8 mouse cellular contexts compared by ENCODE assay signal in the genomic region with DNA sequence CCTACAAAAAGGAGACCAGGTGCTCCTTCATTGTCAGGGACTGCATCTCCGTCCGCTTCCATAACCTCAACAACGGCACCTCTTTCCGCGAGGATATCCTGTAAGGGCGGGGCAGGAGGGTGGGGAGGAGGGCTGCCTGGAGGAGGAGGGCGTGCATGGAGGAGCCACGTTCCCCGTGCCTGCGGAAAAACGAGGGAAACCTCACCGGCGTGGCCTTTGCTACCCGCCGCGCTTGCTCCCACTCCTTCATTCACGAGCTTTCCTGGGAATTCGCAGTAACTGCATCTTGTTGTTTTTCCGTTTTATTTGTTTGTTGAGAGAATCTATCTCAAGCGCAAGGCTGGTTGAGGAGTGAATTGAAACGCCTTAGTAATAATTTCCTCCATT. TPM values are rescaled to one million over a fixed set of nuclear protein-coding genes. Genes with fewer than 3 reads are reported as not detected.
DNase-seq lines count a peak whose midpoint lies in the region; ATAC-seq and TF ChIP-seq lines count a peak whose summit lies in the region.

No protein-coding gene starts in this region.

- 1% methylated on average over 21 of the region's 21 CpGs for WGBS in kidney, embryonic 16.5 days
- 2% methylated on average over 21 of the region's 21 CpGs for WGBS in embryonic facial prominence, embryonic 10.5 days
- under 1% methylated on average over 21 of the region's 21 CpGs for WGBS in intestine, embryonic 15.5 days
- under 1% methylated on average over 21 of the region's 21 CpGs for WGBS in midbrain, postnatal 0 days

- H3K4me2 ChIP-seq in kidney, embryonic 16.5 days (replicated peaks; ENCODE audit: low read depth, low read length): peak overlapping the region; percentile 86
- H3K4me2 ChIP-seq in intestine, embryonic 15.5 days (replicated peaks): peak overlapping the region; percentile 65
- peak overlapping the region; percentile 81 for H3K4me2 ChIP-seq in midbrain, postnatal 0 days (ENCODE audit: low read depth, low read length, poor library complexity, severe bottlenecking)

- peak; percentile 55 for ATAC-seq in kidney, embryonic 16.5 days (ENCODE audit: low FRiP score, low TSS enrichment)
- ATAC-seq in intestine, embryonic 15.5 days: peak; percentile 76
- peak; percentile 57 for ATAC-seq in midbrain, postnatal 0 days (ENCODE audit: low FRiP score)

- no peak for TF ChIP-seq CTCF in midbrain, postnatal 0 days (IDR thresholded peaks at IDR 0.05)

- no peaks in the 10 kb centered on the region for H3K27me3 ChIP-seq in kidney, embryonic 16.5 days (ENCODE audit: insufficient read depth, low read length)
- no peaks in the 10 kb centered on the region for H3K27me3 ChIP-seq in embryonic facial prominence, embryonic 10.5 days (replicated peaks; ENCODE audit: low read depth, poor library complexity, severe bottlenecking)
- no peaks in the 10 kb centered on the region for H3K27me3 ChIP-seq in intestine, embryonic 15.5 days (replicated peaks)
- H3K27me3 ChIP-seq in midbrain, postnatal 0 days (ENCODE audit: insufficient read depth, low read length): no peaks in the 10 kb centered on the region

- peak overlapping the region; percentile 84 for H3K27ac ChIP-seq in kidney, embryonic 16.5 days (ENCODE audit: low read length)
- peak overlapping the region; percentile 93 for H3K27ac ChIP-seq in embryonic facial prominence, embryonic 10.5 days (replicated peaks)
- H3K27ac ChIP-seq in intestine, embryonic 15.5 days: peak overlapping the region; percentile 83
- peak overlapping the region; percentile 90 for H3K27ac ChIP-seq in midbrain, postnatal 0 days (ENCODE audit: low read depth, low read length)

- DNase-seq in kidney, postnatal 4 days: no peak
- DNase-seq in embryonic facial prominence, embryonic 10.5 days (ENCODE audit: low spot score): no peak
- DNase-seq in midbrain, postnatal 0 days (ENCODE audit: low spot score): peak; percentile 31
- no peak for DNase-seq in urinary bladder, postnatal 10 days (ENCODE audit: low spot score)
- no peak for DNase-seq in frontal cortex, postnatal 36 days (ENCODE audit: low spot score in 2 of 2)
- DNase-seq in adrenal gland, adult (ENCODE audit: inconsistent age in 2 of 2, low spot score in 1 of 2): no peak

- H3K9ac ChIP-seq in kidney, embryonic 16.5 days (replicated peaks; ENCODE audit: low read length): peak overlapping the region; percentile 74
- peak overlapping the region; percentile 70 for H3K9ac ChIP-seq in intestine, embryonic 15.5 days
- H3K9ac ChIP-seq in midbrain, postnatal 0 days (replicated peaks; ENCODE audit: low read length, poor library complexity, severe bottlenecking): peak overlapping the region; percentile 92

- H3K4me3 ChIP-seq in kidney, embryonic 16.5 days (ENCODE audit: low read length): peak overlapping the region; percentile 63
- peak overlapping the region; percentile 90 for H3K4me3 ChIP-seq in embryonic facial prominence, embryonic 10.5 days
- H3K4me3 ChIP-seq in intestine, embryonic 15.5 days (replicated peaks): peak overlapping the region; percentile 65
- H3K4me3 ChIP-seq in midbrain, postnatal 0 days (ENCODE audit: low read depth, low read length): peak overlapping the region; percentile 73

- H3K4me1 ChIP-seq in kidney, embryonic 16.5 days (ENCODE audit: insufficient read depth, low read length): peaks cover 24% of the 10 kb centered on the region
- H3K4me1 ChIP-seq in embryonic facial prominence, embryonic 10.5 days: peaks cover 24% of the 10 kb centered on the region
- peaks cover 15% of the 10 kb centered on the region for H3K4me1 ChIP-seq in intestine, embryonic 15.5 days (replicated peaks)
- no peaks in the 10 kb centered on the region for H3K4me1 ChIP-seq in midbrain, postnatal 0 days (ENCODE audit: insufficient read depth, low read length)

- no peaks in the 10 kb centered on the region for H3K9me3 ChIP-seq in kidney, embryonic 16.5 days (ENCODE audit: low read length)
- H3K9me3 ChIP-seq in embryonic facial prominence, embryonic 10.5 days: no peaks in the 10 kb centered on the region
- no peaks in the 10 kb centered on the region for H3K9me3 ChIP-seq in intestine, embryonic 15.5 days
- no peaks in the 10 kb centered on the region for H3K9me3 ChIP-seq in midbrain, postnatal 0 days (ENCODE audit: low read length)

- peaks cover 9% of the 10 kb centered on the region for H3K36me3 ChIP-seq in kidney, embryonic 16.5 days (ENCODE audit: insufficient read depth, low read length)
- H3K36me3 ChIP-seq in embryonic facial prominence, embryonic 10.5 days (replicated peaks): peaks cover 40% of the 10 kb centered on the region
- 0 out of 2 replicates have a peak, but pooled peaks cover 1% of the 10 kb centered on the region for H3K36me3 ChIP-seq in intestine, embryonic 15.5 days
- H3K36me3 ChIP-seq in midbrain, postnatal 0 days (ENCODE audit: insufficient read depth, low read length): peaks cover 16% of the 10 kb centered on the region

RNA-seq across cellular contexts. Expression of a gene that starts 0.4 kb away (rescaled TPM):
- 10.6 and 11.9 TPM in 2 replicates for polyA plus RNA-seq in kidney, embryonic 16.5 days (2015; fragmentation: Nextera tagmentation; extraction: Ambion mirVana)
- 8.5 and 8.6 TPM in 2 replicates for polyA plus RNA-seq in embryonic facial prominence, embryonic 10.5 days (2016; fragmentation: Nextera tagmentation; extraction: Ambion mirVana)
- polyA plus RNA-seq in intestine, embryonic 15.5 days (2015; fragmentation: Nextera tagmentation; extraction: Ambion mirVana): 8.1 and 9.0 TPM in 2 replicates
- 6.4 and 7.7 TPM in 2 replicates for total RNA-seq in midbrain, postnatal 0 days (2014; rRNA removed)
- polyA plus RNA-seq in midbrain, postnatal 0 days (2015; fragmentation: Nextera tagmentation; extraction: Ambion mirVana): 5.5 and 7.4 TPM in 2 replicates

RNA-seq across cellular contexts. Expression of a gene that starts 0.6 kb away (rescaled TPM):
- 27.3 and 30.8 TPM in 2 replicates for polyA plus RNA-seq in kidney, embryonic 16.5 days (2015; fragmentation: Nextera tagmentation; extraction: Ambion mirVana)
- polyA plus RNA-seq in embryonic facial prominence, embryonic 10.5 days (2016; fragmentation: Nextera tagmentation; extraction: Ambion mirVana): 13.9 and 15.8 TPM in 2 replicates
- 23.6 and 29.7 TPM in 2 replicates for polyA plus RNA-seq in intestine, embryonic 15.5 days (2015; fragmentation: Nextera tagmentation; extraction: Ambion mirVana)
- 24.2 and 25.8 TPM in 2 replicates for total RNA-seq in midbrain, postnatal 0 days (2014; rRNA removed)
- polyA plus RNA-seq in midbrain, postnatal 0 days (2015; fragmentation: Nextera tagmentation; extraction: Ambion mirVana): 17.5 and 19.7 TPM in 2 replicates

RNA-seq across cellular contexts. Expression of a gene that starts 17.2 kb away (rescaled TPM):
- 21.7 and 22.3 TPM in 2 replicates for polyA plus RNA-seq in kidney, embryonic 16.5 days (2015; fragmentation: Nextera tagmentation; extraction: Ambion mirVana)
- polyA plus RNA-seq in embryonic facial prominence, embryonic 10.5 days (2016; fragmentation: Nextera tagmentation; extraction: Ambion mirVana): 24.2 and 27.1 TPM in 2 replicates
- 13.5 TPM in 2 replicates for polyA plus RNA-seq in intestine, embryonic 15.5 days (2015; fragmentation: Nextera tagmentation; extraction: Ambion mirVana)
- 24.8 and 25.1 TPM in 2 replicates for total RNA-seq in midbrain, postnatal 0 days (2014; rRNA removed)
- polyA plus RNA-seq in midbrain, postnatal 0 days (2015; fragmentation: Nextera tagmentation; extraction: Ambion mirVana): 35.3 and 36.0 TPM in 2 replicates

RNA-seq across cellular contexts. Expression of a gene that starts 19.7 kb away (rescaled TPM):
- polyA plus RNA-seq in kidney, embryonic 16.5 days (2015; fragmentation: Nextera tagmentation; extraction: Ambion mirVana): 22.7 and 25.2 TPM in 2 replicates
- 10.7 and 11.9 TPM in 2 replicates for polyA plus RNA-seq in embryonic facial prominence, embryonic 10.5 days (2016; fragmentation: Nextera tagmentation; extraction: Ambion mirVana)
- polyA plus RNA-seq in intestine, embryonic 15.5 days (2015; fragmentation: Nextera tagmentation; extraction: Ambion mirVana): 18.4 and 21.2 TPM in 2 replicates
- total RNA-seq in midbrain, postnatal 0 days (2014; rRNA removed): 80.8 and 100 TPM in 2 replicates
- polyA plus RNA-seq in midbrain, postnatal 0 days (2015; fragmentation: Nextera tagmentation; extraction: Ambion mirVana): 50.8 and 54.1 TPM in 2 replicates

RNA-seq across cellular contexts. Expression of a gene that starts 23.0 kb away (rescaled TPM):
- polyA plus RNA-seq in kidney, embryonic 16.5 days (2015; fragmentation: Nextera tagmentation; extraction: Ambion mirVana): not detected in 2 replicates
- polyA plus RNA-seq in embryonic facial prominence, embryonic 10.5 days (2016; fragmentation: Nextera tagmentation; extraction: Ambion mirVana): not detected in 2 replicates
- polyA plus RNA-seq in intestine, embryonic 15.5 days (2015; fragmentation: Nextera tagmentation; extraction: Ambion mirVana): not detected in 2 replicates
- total RNA-seq in midbrain, postnatal 0 days (2014; rRNA removed): 1.1 TPM in 1 of 2 replicates, not detected in the other
- not detected in 2 replicates for polyA plus RNA-seq in midbrain, postnatal 0 days (2015; fragmentation: Nextera tagmentation; extraction: Ambion mirVana)
